Mouse (Mus musculus): ENCODE measurements at regions not wholly inside any gene's neighbourhood (a gene's known extent, or its start where the extent isn't known, plus 50 kb on each side); places are given as distances from the start of the nearest gene placed in this dataset.

GRCm38 (mm10) chr13:63627184-63627893 is 53.9 kb upstream of the Ptch1 start:
- peak; percentile 42 for DNase-seq

GRCm38 (mm10) chr13:63627894-63628287 is 54.5 kb upstream of the Ptch1 start:
- no peak for DNase-seq

- DNase-seq, result no peak
Measured at GRCm38 (mm10) chr13:63631771-63632347, 58.5 kb upstream of the Ptch1 start.

GRCm38 (mm10) chr13:63634294-63634693 is 60.9 kb upstream of the Ptch1 start:
- DNase-seq, result no peak

GRCm38 (mm10) chr13:63641649-63642226 is 68.3 kb upstream of the Ptch1 start:
- DNase-seq, result peak; percentile 26

GRCm38 (mm10) chr13:63642617-63643016 is 69.2 kb upstream of the Ptch1 start:
- peak; percentile 92 for DNase-seq

GRCm38 (mm10) chr13:63643394-63643793 is 70.0 kb upstream of the Ptch1 start:
- peak; percentile 27 for DNase-seq

GRCm38 (mm10) chr13:63644308-63644707 is 70.9 kb upstream of the Ptch1 start:
- DNase-seq, result no peak

GRCm38 (mm10) chr13:63649058-63649647 is 75.8 kb upstream of the Ptch1 start:
- DNase-seq, result no peak

- no peak for DNase-seq
Measured at GRCm38 (mm10) chr13:63654514-63654913, 81.1 kb upstream of the Ptch1 start.

- no peak for DNase-seq
Measured at GRCm38 (mm10) chr13:63657115-63657514, 83.7 kb upstream of the Ptch1 start.

GRCm38 (mm10) chr13:63659412-63659811 is 86.0 kb upstream of the Ptch1 start:
- no peak for DNase-seq

GRCm38 (mm10) chr13:63660431-63660830 is 87.0 kb upstream of the Ptch1 start:
- no peak for DNase-seq

GRCm38 (mm10) chr13:63668576-63668975 is 95.2 kb upstream of the Ptch1 start:
- DNase-seq, result no peak

GRCm38 (mm10) chr13:63669031-63669430 is 95.6 kb upstream of the Ptch1 start:
- DNase-seq, result peak; percentile 19

GRCm38 (mm10) chr13:63672425-63672824 is 99.0 kb upstream of the Ptch1 start:
- DNase-seq, result peak; percentile 41

- no peak for DNase-seq
Measured at GRCm38 (mm10) chr13:63677696-63678095, 104.3 kb upstream of the Ptch1 start.

- peak; percentile 59 for DNase-seq
Measured at GRCm38 (mm10) chr13:63678265-63679260, 105.2 kb upstream of the Ptch1 start.

GRCm38 (mm10) chr13:63682341-63682740 is 108.9 kb upstream of the Ptch1 start:
- DNase-seq, result no peak

- no peak for DNase-seq
Measured at GRCm38 (mm10) chr13:63691974-63692373, 118.6 kb upstream of the Ptch1 start.

- no peak for DNase-seq
Measured at GRCm38 (mm10) chr13:63693636-63694035, 120.2 kb upstream of the Ptch1 start.

GRCm38 (mm10) chr13:63696399-63696798 is 118.6 kb upstream of the Ercc6l2 start:
- DNase-seq, result peak; percentile 53
